Mouse (Mus musculus) left cerebral cortex, postnatal 25 days (tissue): ENCODE measurements around the gene Nprl3. TPM values are rescaled to one million over a fixed set of nuclear protein-coding genes. Genes with fewer than 3 reads are reported as not detected.

Source experiments
- DNase-seq, 2 experiments: peaks; one replicate each; pipeline ENCODE4 v3.0.0; 2022; ENCODE audit warnings: low spot score in 2 of 2, mixed read lengths in 1 of 2
- intact Hi-C: fragments of 180-260 bp; cut with DNase I; formaldehyde crosslinking; loops from one replicate; pipeline ENCODE4 v1.15.1; 2025
- total RNA-seq, 2 experiments: library from RNA; stranded (reverse); gene quantifications; 2 replicates each; pipeline ENCODE4 v1.2.3; 2021

Gene Nprl3
- total RNA-seq, 2 experiments from 2014 or later: 42.5 to 50.0 TPM

- DNase-seq: no peak
- intact Hi-C loops: no loop called here
Observed at GRCm38 (mm10) chr11:32253121-32253520, 14.4 kb downstream of the Nprl3 start.

- DNase-seq: no peak
- intact Hi-C loops: no loop called here
Observed at GRCm38 (mm10) chr11:32250880-32251763, 16.4 kb downstream of the Nprl3 start.

GRCm38 (mm10) chr11:32248350-32248749 lies 19.2 kb downstream of the Nprl3 start:
- intact Hi-C loops: no loop called here
- no peak for DNase-seq

- intact Hi-C loops: no loop called here
- DNase-seq: no peak
Observed at GRCm38 (mm10) chr11:32247068-32247467, 20.4 kb downstream of the Nprl3 start.

- intact Hi-C loops: no loop called here
- DNase-seq: no peak
Observed at GRCm38 (mm10) chr11:32245614-32246013, 21.9 kb downstream of the Nprl3 start.

- DNase-seq: no peak
- intact Hi-C loops: no loop called here
Observed at GRCm38 (mm10) chr11:32244617-32245016, 22.9 kb downstream of the Nprl3 start.

GRCm38 (mm10) chr11:32244064-32244463 lies 23.4 kb downstream of the Nprl3 start:
- intact Hi-C loops: no loop called here
- DNase-seq: no peak

GRCm38 (mm10) chr11:32243205-32243955 lies 24.1 kb downstream of the Nprl3 start:
- peak in 1 of 2 experiments; percentile 85 for DNase-seq
- intact Hi-C loops: no loop called here

- intact Hi-C loops: no loop called here
- no peak for DNase-seq
Observed at GRCm38 (mm10) chr11:32242209-32242608, 25.3 kb downstream of the Nprl3 start.

GRCm38 (mm10) chr11:32241391-32241790 lies 26.1 kb downstream of the Nprl3 start:
- no peak for DNase-seq
- intact Hi-C loops: no loop called here

- peak; percentile 73 to 86 for DNase-seq
- intact Hi-C loops: loop anchor here (1.0 to 10.0 kb wide), 3 partner anchors 21 to 563 kb away; partner anchors contain the start of gene Bod1
Observed at GRCm38 (mm10) chr11:32238093-32238860, 29.2 kb downstream of the Nprl3 start.

- no peak for DNase-seq
- intact Hi-C loops: loop anchor here (10.0 kb wide), 1 partner anchor 563 kb away; the partner anchor contains the start of gene Bod1
Observed at GRCm38 (mm10) chr11:32237411-32237795, 30.1 kb downstream of the Nprl3 start.

- intact Hi-C loops: loop anchor here (10.0 kb wide), 1 partner anchor 562 kb away; the partner anchor contains the start of gene Bod1
- no peak for DNase-seq
Observed at GRCm38 (mm10) chr11:32236712-32237410, 30.6 kb downstream of the Nprl3 start.

- intact Hi-C loops: loop anchor here (10.0 kb wide), 1 partner anchor 561 kb away; the partner anchor contains the start of gene Bod1
- no peak for DNase-seq
Observed at GRCm38 (mm10) chr11:32236132-32236531, 31.4 kb downstream of the Nprl3 start.

- intact Hi-C loops: loop anchor here (10.0 kb wide), 1 partner anchor 561 kb away; the partner anchor contains the start of gene Bod1
- peak; percentile 63 to 83 for DNase-seq
Observed at GRCm38 (mm10) chr11:32235646-32236045, 31.9 kb downstream of the Nprl3 start.

GRCm38 (mm10) chr11:32234816-32235485 lies 32.6 kb downstream of the Nprl3 start:
- intact Hi-C loops: loop anchor here (10.0 kb wide), 1 partner anchor 560 kb away; the partner anchor contains the start of gene Bod1
- no peak for DNase-seq

GRCm38 (mm10) chr11:32233895-32234294 lies 33.6 kb downstream of the Nprl3 start:
- intact Hi-C loops: loop anchor here (10.0 kb wide), 1 partner anchor 559 kb away; the partner anchor contains the start of gene Bod1

GRCm38 (mm10) chr11:32232848-32233247 lies 34.7 kb downstream of the Nprl3 start:
- DNase-seq: no peak
- intact Hi-C loops: loop anchor here (10.0 kb wide), 1 partner anchor 558 kb away; the partner anchor contains the start of gene Bod1

More at GRCm38 (mm10) chr11:32233895-32234294, 33.6 kb downstream of the Nprl3 start:
- DNase-seq: no peak
